Mouse (Mus musculus) liver, adult 10 weeks (tissue): ENCODE data around the gene Prkag3. TPM values are rescaled to one million over a fixed set of nuclear protein-coding genes. Genes with fewer than 3 reads are reported as not detected.

Source experiments
- polyA plus RNA-seq: library from polyadenylated mRNA; stranded (reverse); fragments of 350-450 nt; fragmentation: Illumina TruSeq; extraction: RNeasy Lipid Tissue Mini Kit (QIAGEN cat#74804); gene quantifications from one replicate; pipeline ENCODE4 v1.2.3, GENCODE M21; 2014; ENCODE audit warnings: low read depth, low replicate concordance

The Prkag3 gene
- polyA plus RNA-seq: not detected

GRCm38 (mm10) chr1:74748643-74749271, at the start of gene Prkag3:
Gene Prkag3, minus strand, starts transcription at chr1:74749221.

DNA sequence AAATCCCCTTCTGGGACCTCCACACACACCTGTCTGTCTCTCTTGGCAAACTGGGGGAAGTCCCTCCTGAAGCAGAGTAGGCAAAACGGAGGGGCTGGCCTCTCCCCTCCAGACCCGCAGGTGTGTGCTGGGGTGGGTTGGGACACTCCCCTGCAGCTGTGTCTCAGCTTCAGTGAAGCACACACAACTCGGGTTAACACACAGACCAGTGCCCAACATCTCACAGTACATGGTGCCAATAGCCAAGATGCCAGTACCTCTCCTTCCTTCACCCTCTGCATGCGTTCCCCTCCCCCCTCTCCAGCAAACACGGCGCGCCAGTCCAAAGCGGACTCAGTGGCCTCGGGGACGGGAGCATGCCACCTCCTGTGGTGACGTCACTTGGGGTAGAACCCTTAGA, 42.2 kb upstream of the Prkag3 start, which contains the start of gene Wnt10a:
Gene Wnt10a, plus strand, starts transcription at position 268 of the 400 bp plus-strand sequence.

DNA sequence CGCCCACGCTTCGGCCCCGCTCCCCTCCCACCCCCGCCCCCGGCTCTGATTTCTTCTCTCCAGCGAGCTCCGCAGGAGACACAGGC, 22.7 kb upstream of the Prkag3 start, which contains the start of gene Wnt6:
Gene Wnt6, plus strand, starts transcription at position 48 of the 86 bp plus-strand sequence.

GRCm38 (mm10) chr1:74713099-74713858, 35.7 kb downstream of the Prkag3 start, which contains the start of gene Cyp27a1:
Gene Cyp27a1, plus strand, starts transcription at chr1:74713574.

Other genes starting within 250 kb of the Prkag3 start
- 13.2 TPM for gene Cnot9, start 243.2 kb downstream of the Prkag3 start, polyA plus RNA-seq
- not detected for gene Plcd4, start 206.3 kb downstream of the Prkag3 start, polyA plus RNA-seq
- 4.4 TPM for gene Usp37, start 204.9 kb downstream of the Prkag3 start, polyA plus RNA-seq
- gene Zfp142, start 161.0 kb downstream of the Prkag3 start, polyA plus RNA-seq: 0.74 TPM
- gene Bcs1l, start 160.9 kb downstream of the Prkag3 start, polyA plus RNA-seq: 7.1 TPM
- gene Rnf25, start 147.8 kb downstream of the Prkag3 start, polyA plus RNA-seq: 7.2 TPM
- gene Stk36, start 147.8 kb downstream of the Prkag3 start, polyA plus RNA-seq: 0.24 TPM
- 11.1 TPM for gene Ttll4, start 87.5 kb downstream of the Prkag3 start, polyA plus RNA-seq
- 209 TPM for gene Cyp27a1, start 35.6 kb downstream of the Prkag3 start, polyA plus RNA-seq
- not detected for gene Wnt6, start 22.7 kb upstream of the Prkag3 start, polyA plus RNA-seq
- not detected for gene Wnt10a, start 42.3 kb upstream of the Prkag3 start, polyA plus RNA-seq
- not detected for gene Cdk5r2, start 105.7 kb upstream of the Prkag3 start, polyA plus RNA-seq
- not detected for gene Fev, start 136.2 kb upstream of the Prkag3 start, polyA plus RNA-seq
- gene Cryba2, start 143.9 kb upstream of the Prkag3 start, polyA plus RNA-seq: not detected
- not detected for gene Cfap65, start 186.4 kb upstream of the Prkag3 start, polyA plus RNA-seq
- not detected for gene Ihh, start 202.5 kb upstream of the Prkag3 start, polyA plus RNA-seq